Mouse (Mus musculus) forebrain, embryonic 14.5 days (tissue): Measurements from ENCODE around the gene Sema7a. TPM values are rescaled to one million over a fixed set of nuclear protein-coding genes. Genes with fewer than 3 reads are reported as not detected.

ENCODE experiments used
- ATAC-seq: fragments of 200-750 bp; cut with Nextera tagmentation; 2 replicates; pipeline ENCODE4 v1.8.0; 2017; ENCODE audit warnings: mild to moderate bottlenecking, moderate library complexity
- DNase-seq: peaks from one replicate; pipeline ENCODE4 v3.0.0-alpha.2; 2015; ENCODE audit warnings: low spot score
- H3K27ac ChIP-seq: fragments of 300-500 bp; sonication (generic); 2 replicates; pipeline ENCODE4 v1.5.1; 2014; ENCODE audit warnings: low read depth, mild to moderate bottlenecking, control low read depth, low read length, moderate library complexity
- H3K27me3 ChIP-seq: fragments of 300-500 bp; sonication (generic); replicated peaks from 2 replicates; pipeline ENCODE4 v1.6.1; 2014; ENCODE audit warnings: low read length, control low read depth, mixed read lengths; ENCODE audit not compliant: control insufficient read depth, insufficient read depth
- H3K36me3 ChIP-seq: fragments of 300-500 bp; sonication (generic); 2 replicates; pipeline ENCODE4 v1.6.1; 2014; ENCODE audit warnings: low read length, control low read depth; ENCODE audit not compliant: control insufficient read depth, insufficient read depth
- H3K4me1 ChIP-seq: fragments of 300-500 bp; sonication (generic); 2 replicates; pipeline ENCODE4 v1.6.1; 2014; ENCODE audit warnings: antibody characterized with exemption, low read length, control low read depth; ENCODE audit not compliant: control insufficient read depth, insufficient read depth
- H3K4me2 ChIP-seq: fragments of 300-500 bp; sonication (generic); 2 replicates; pipeline ENCODE4 v1.6.1; 2014; ENCODE audit warnings: mild to moderate bottlenecking, control low read depth, low read length
- H3K4me3 ChIP-seq: fragments of 300-500 bp; sonication (generic); 2 replicates; pipeline ENCODE4 v1.5.1; 2014; ENCODE audit warnings: low read depth, low read length, control low read depth
- H3K9ac ChIP-seq: fragments of 300-500 bp; sonication (generic); 2 replicates; pipeline ENCODE4 v1.6.1; 2014; ENCODE audit warnings: mild to moderate bottlenecking, low read length, control low read depth, moderate library complexity
- H3K9me3 ChIP-seq: fragments of 300-500 bp; sonication (generic); replicated peaks from 2 replicates; pipeline ENCODE4 v1.6.1; 2016; ENCODE audit warnings: low read length, control low read depth, mixed read lengths; ENCODE audit not compliant: control insufficient read depth
- WGBS: fragments of 180-500 bp; shearing (Covaris S2); extraction: QIAGEN DNeasy Blood & Tissue Kit; methylation state at CpG from one replicate; pipeline ENCODE4 v1.1.7; 2014; 5-methylcytosine and 5-hydroxymethylcytosine counted together
- polyA plus RNA-seq: library from polyadenylated mRNA; unstranded; fragments of >200 nt; fragmentation: Nextera tagmentation; extraction: Ambion mirVana; gene quantifications from 2 replicates; pipeline ENCODE4 v1.2.1, GENCODE M21; 2014

Gene Sema7a
- polyA plus RNA-seq, 1 experiment from 2014 or later: 3.6 TPM

- Histone ChIP-seq H3K27ac (no peak overlapping the region), H3K4me1 (no peaks in the 10 kb centered on the region), H3K36me3 (no peaks in the 10 kb centered on the region), H3K9ac (no peak overlapping the region), H3K4me2 (no peak overlapping the region), H3K9me3 (no peaks in the 10 kb centered on the region), H3K27me3 (no peaks in the 10 kb centered on the region), H3K4me3 (no peak overlapping the region)
- WGBS: 90% methylated on average over 8 of the region's 8 CpGs
- ATAC-seq (no peak), DNase-seq (no peak)
Measured at GRCm38 (mm10) chr9:57968783-57969542, 29.1 kb downstream of the Sema7a start.

- H3K4me2 ChIP-seq: no peak overlapping the region
- WGBS: 79% methylated on average over 11 of the region's 11 CpGs
- H3K4me3 ChIP-seq: no peak overlapping the region
- H3K9ac ChIP-seq: no peak overlapping the region
- ATAC-seq: no peak
- no peak for DNase-seq
- H3K36me3 ChIP-seq: no peaks in the 10 kb centered on the region
- no peaks in the 10 kb centered on the region for H3K27me3 ChIP-seq
- no peak overlapping the region for H3K27ac ChIP-seq
- no peaks in the 10 kb centered on the region for H3K9me3 ChIP-seq
- H3K4me1 ChIP-seq: no peaks in the 10 kb centered on the region
Measured at GRCm38 (mm10) chr9:57969736-57970495, 30.0 kb downstream of the Sema7a start.

- no peak for ATAC-seq
- no peaks in the 10 kb centered on the region for H3K27me3 ChIP-seq
- no peak overlapping the region for H3K9ac ChIP-seq
- H3K4me1 ChIP-seq: no peaks in the 10 kb centered on the region
- WGBS: 92% methylated on average over 5 of the region's 5 CpGs
- no peaks in the 10 kb centered on the region for H3K9me3 ChIP-seq
- DNase-seq: no peak
- no peaks in the 10 kb centered on the region for H3K36me3 ChIP-seq
- no peak overlapping the region for H3K4me3 ChIP-seq
- no peak overlapping the region for H3K4me2 ChIP-seq
- no peak overlapping the region for H3K27ac ChIP-seq
Measured at GRCm38 (mm10) chr9:57971413-57971812, 31.5 kb downstream of the Sema7a start.

- no peak for ATAC-seq
- Histone ChIP-seq H3K27ac (no peak overlapping the region), H3K9me3 (no peaks in the 10 kb centered on the region), H3K27me3 (no peaks in the 10 kb centered on the region), H3K4me2 (no peak overlapping the region), H3K9ac (no peak overlapping the region), H3K4me1 (no peaks in the 10 kb centered on the region), H3K36me3 (no peaks in the 10 kb centered on the region), H3K4me3 (no peak overlapping the region)
- 73% methylated on average over 9 of the region's 9 CpGs for WGBS
- DNase-seq: no peak
Measured at GRCm38 (mm10) chr9:57972141-57972591, 32.3 kb downstream of the Sema7a start.

GRCm38 (mm10) chr9:57972776-57973439 lies 33.0 kb downstream of the Sema7a start:
- WGBS: 70% methylated on average over 9 of the region's 9 CpGs
- no peak for DNase-seq
- no peaks in the 10 kb centered on the region for H3K9me3 ChIP-seq
- no peaks in the 10 kb centered on the region for H3K4me1 ChIP-seq
- H3K4me2 ChIP-seq: no peak overlapping the region
- no peak for ATAC-seq
- H3K36me3 ChIP-seq: no peaks in the 10 kb centered on the region
- no peak overlapping the region for H3K27ac ChIP-seq
- no peak overlapping the region for H3K4me3 ChIP-seq
- no peak overlapping the region for H3K9ac ChIP-seq
- no peaks in the 10 kb centered on the region for H3K27me3 ChIP-seq

GRCm38 (mm10) chr9:57973440-57974066 lies 33.6 kb downstream of the Sema7a start:
- H3K4me3 ChIP-seq: no peak overlapping the region
- no peaks in the 10 kb centered on the region for H3K27me3 ChIP-seq
- H3K9ac ChIP-seq: no peak overlapping the region
- no peak overlapping the region for H3K4me2 ChIP-seq
- ATAC-seq (no peak), DNase-seq (no peak)
- no peaks in the 10 kb centered on the region for H3K9me3 ChIP-seq
- H3K4me1 ChIP-seq: no peaks in the 10 kb centered on the region
- WGBS: 85% methylated on average over 6 of the region's 6 CpGs
- no peak overlapping the region for H3K27ac ChIP-seq
- no peaks in the 10 kb centered on the region for H3K36me3 ChIP-seq

- H3K4me2 ChIP-seq: no peak overlapping the region
- no peak overlapping the region for H3K27ac ChIP-seq
- DNase-seq (no peak), ATAC-seq (no peak)
- no peaks in the 10 kb centered on the region for H3K36me3 ChIP-seq
- no peaks in the 10 kb centered on the region for H3K9me3 ChIP-seq
- no peaks in the 10 kb centered on the region for H3K4me1 ChIP-seq
- no peak overlapping the region for H3K4me3 ChIP-seq
- no peak overlapping the region for H3K9ac ChIP-seq
- H3K27me3 ChIP-seq: no peaks in the 10 kb centered on the region
- 78% methylated on average over 5 of the region's 5 CpGs for WGBS
Measured at GRCm38 (mm10) chr9:57974221-57974620, 34.3 kb downstream of the Sema7a start.

- H3K27me3 ChIP-seq: no peaks in the 10 kb centered on the region
- DNase-seq: no peak
- no peak overlapping the region for H3K27ac ChIP-seq
- ATAC-seq: no peak
- no peaks in the 10 kb centered on the region for H3K36me3 ChIP-seq
- 79% methylated on average over 5 of the region's 5 CpGs for WGBS
- H3K9me3 ChIP-seq: no peaks in the 10 kb centered on the region
- H3K4me1 ChIP-seq: no peaks in the 10 kb centered on the region
- H3K9ac ChIP-seq: no peak overlapping the region
- H3K4me3 ChIP-seq: no peak overlapping the region
- H3K4me2 ChIP-seq: no peak overlapping the region
Measured at GRCm38 (mm10) chr9:57975200-57975821, 35.4 kb downstream of the Sema7a start.
